Mouse (Mus musculus): ENCODE measurements around the gene Gm7324. TPM values are rescaled to one million over a fixed set of nuclear protein-coding genes. Genes with fewer than 3 reads are reported as not detected.

Gm7324 gene
- 0.38 and 0.42 TPM in 2 replicates for polyA plus RNA-seq (2021; fragmentation: Nextera tagmentation)
- long read RNA-seq, experiment 1, result 0 reads
- long read RNA-seq, experiment 2, result 0 reads

DNA sequence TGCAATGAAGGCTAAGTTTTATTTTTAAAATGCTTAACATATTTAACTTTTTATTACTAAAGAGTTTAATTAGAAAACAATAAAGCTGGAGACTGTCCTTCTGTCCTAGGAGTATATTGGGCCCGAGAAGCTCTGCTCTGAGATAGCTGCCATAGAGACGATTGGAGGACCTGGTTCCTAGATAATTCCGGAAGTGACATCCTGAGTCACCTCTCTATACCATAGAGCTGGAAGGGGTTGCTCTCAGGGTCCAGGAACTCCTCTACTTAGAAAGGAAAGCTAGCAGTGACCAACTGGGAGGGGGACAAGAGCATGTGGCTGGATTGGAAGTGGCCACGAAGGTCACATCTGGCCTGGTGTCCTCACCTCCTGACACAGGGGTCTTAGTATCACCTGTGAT lies at the start of gene Gm7324:
Gm7324 (plus strand) TSS at position 208 of the 400 bp plus-strand sequence.

DNA sequence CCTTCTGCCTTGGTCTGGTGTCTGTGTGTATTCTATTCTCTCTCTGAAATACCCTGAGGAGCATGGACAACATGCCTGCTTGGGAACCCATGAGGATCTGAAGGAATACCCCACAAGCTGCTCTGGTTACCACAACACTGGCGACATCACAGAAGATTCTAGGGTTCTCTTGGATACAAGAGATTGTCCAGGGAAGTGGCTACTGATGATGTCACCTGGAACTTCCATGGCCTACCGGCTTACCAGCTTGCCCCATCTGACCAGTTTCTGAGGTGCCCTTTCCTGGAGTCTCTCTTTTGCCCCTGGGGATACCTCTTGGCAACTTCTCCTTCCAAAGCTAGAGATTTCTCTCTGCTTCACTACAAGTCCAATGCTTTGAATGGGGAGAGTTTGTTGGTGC lies 20.5 kb upstream of the Gm7324 start, which contains the start of gene Gm8165:
Gm8165 (minus strand) TSS at position 101 of the 400 bp plus-strand sequence.

DNA sequence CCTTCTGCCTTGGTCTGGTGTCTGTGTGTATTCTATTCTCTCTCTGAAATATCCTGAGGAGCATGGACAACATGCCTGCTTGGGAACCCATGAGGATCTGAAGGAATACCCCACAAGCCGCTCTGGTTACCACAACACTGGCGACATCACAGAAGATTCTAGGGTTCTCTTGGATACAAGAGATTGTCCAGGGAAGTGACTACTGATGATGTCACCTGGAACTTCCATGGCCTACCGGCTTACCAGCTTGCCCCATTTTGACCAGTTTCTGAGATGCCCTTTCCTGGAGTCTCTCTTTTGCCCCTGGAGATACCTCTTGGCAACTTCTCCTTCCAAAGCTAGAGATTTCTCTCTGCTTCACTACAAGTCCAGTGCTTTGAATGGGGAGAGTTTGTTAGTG lies 29.8 kb downstream of the Gm7324 start, which contains the start of gene Gm16506:
Gm16506 (minus strand) TSS at position 101 of the 400 bp plus-strand sequence.

DNA sequence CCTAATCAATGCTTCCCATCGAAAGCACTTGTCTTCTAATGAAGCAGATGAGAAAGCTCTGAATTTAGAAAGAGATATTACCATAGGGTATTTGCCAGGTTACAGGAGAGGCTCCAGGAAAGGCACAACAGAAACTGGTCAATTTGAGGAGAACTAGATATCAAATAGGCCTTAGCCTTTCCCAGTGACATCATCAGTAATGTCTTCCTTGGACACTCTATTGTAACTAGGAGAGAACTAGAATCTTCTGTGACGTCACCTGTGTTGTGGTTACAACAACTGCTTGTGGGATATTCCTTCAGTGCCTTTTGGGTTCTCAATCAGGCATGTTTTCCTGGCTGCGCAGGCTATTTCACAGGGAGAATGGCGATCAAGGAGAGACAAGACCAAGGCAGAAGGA lies 49.9 kb downstream of the Gm7324 start, which contains the start of gene Gm6526:
Gm6526 (plus strand) TSS at position 301 of the 400 bp plus-strand sequence.

Other genes starting within 250 kb of the Gm7324 start
- not detected in 2 replicates for gene Gm5799, start 154.3 kb upstream of the Gm7324 start, polyA plus RNA-seq (2021; fragmentation: Nextera tagmentation)
- not detected in 2 replicates for gene Gm17654, start 118.7 kb upstream of the Gm7324 start, polyA plus RNA-seq (2021; fragmentation: Nextera tagmentation)
- gene Gm10375, start 89.8 kb upstream of the Gm7324 start, polyA plus RNA-seq (2021; fragmentation: Nextera tagmentation), result not detected in 2 replicates
- gene Gm8165, start 20.6 kb upstream of the Gm7324 start, polyA plus RNA-seq (2021; fragmentation: Nextera tagmentation), result not detected in 2 replicates
- gene Gm16506, start 29.7 kb downstream of the Gm7324 start, polyA plus RNA-seq (2021; fragmentation: Nextera tagmentation), result not detected in 2 replicates
- not detected in 2 replicates for gene Gm6526, start 50.0 kb downstream of the Gm7324 start, polyA plus RNA-seq (2021; fragmentation: Nextera tagmentation)
- not detected in 2 replicates for gene Gm8180, start 86.9 kb downstream of the Gm7324 start, polyA plus RNA-seq (2021; fragmentation: Nextera tagmentation)
- not detected in 2 replicates for gene Ear1, start 177.7 kb downstream of the Gm7324 start, polyA plus RNA-seq (2021; fragmentation: Nextera tagmentation)
- gene Ear10, start 225.7 kb downstream of the Gm7324 start, polyA plus RNA-seq (2021; fragmentation: Nextera tagmentation), result not detected in 2 replicates
- gene Gm8113, start 227.6 kb downstream of the Gm7324 start, polyA plus RNA-seq (2021; fragmentation: Nextera tagmentation), result not detected in 2 replicates

Data from left cerebral cortex, adult 6 months (tissue).